Mouse (Mus musculus): ENCODE results near the gene Evi2. TPM values are rescaled to one million over a fixed set of nuclear protein-coding genes. Genes with fewer than 3 reads are reported as not detected.
A peak's percentile ranks its signal among the peaks of the same experiment; 100 is the strongest.

The Evi2 gene
- total and polyA plus RNA-seq, 3 experiments, result 1.2 to 6.2 (median 2.8) TPM

- Histone ChIP-seq H3K27ac (ENCODE audit: insufficient read depth, low read depth) (no peak overlapping the region), H3K4me1 (ENCODE audit: control insufficient read depth in 1 of 2, insufficient read depth in 2 of 2) (peaks cover 5 to 17% of the 10 kb centered on the region in 2 experiments), H3K9me3 (replicated peaks; ENCODE audit: low read length) (peaks cover 3% of the 10 kb centered on the region), H3K36me3 (replicated peaks in 1 of 2; ENCODE audit: control insufficient read depth in 1 of 2, insufficient read depth in 1 of 2, low read length in 1 of 2) (peaks cover 48 to 82% of the 10 kb centered on the region in 2 experiments), H3K4me2 (ENCODE audit: insufficient read depth, low read depth, poor library complexity, severe bottlenecking) (no peak overlapping the region), H3K79me2 (replicated peaks; ENCODE audit: control insufficient read depth, extremely low read depth, insufficient read depth, poor library complexity, severe bottlenecking) (no peaks in the 10 kb centered on the region), H3K27me3 (replicated peaks) (no peaks in the 10 kb centered on the region), H3K4me3 (replicated peaks in 1 of 3; ENCODE audit: low read depth in 2 of 3, low read length in 2 of 3, poor library complexity in 1 of 3) (no peak overlapping the region), H3K9ac (ENCODE audit: insufficient read depth, low read depth) (no peak overlapping the region)
- TF ChIP-seq TCF12 (IDR thresholded peaks at IDR 0.05; ENCODE audit: low read depth, low read length), result 0 out of 2 replicates have a peak, but pooled peaks have one; percentile 47
- no peak for TF ChIP-seq KAT2A (IDR thresholded peaks at IDR 0.05; ENCODE audit: insufficient replicate concordance, low read length)
- TF ChIP-seq ETS1 (conservative IDR thresholded peaks at IDR 0.05; ENCODE audit: low read depth, low read length), result peak; percentile 59
- TF ChIP-seq BHLHE40 (IDR thresholded peaks at IDR 0.05; ENCODE audit: low read depth, low read length), result 0 out of 2 replicates have a peak, but pooled peaks have one; percentile 7
- no peak for DNase-seq (ENCODE audit: extremely low read depth)
- dilution Hi-C loops (cut with MboI; ENCODE audit: extremely low pct_ligation_motif_present, extremely low pct_unique_long_range_greater_than_20kb, low sequenced_read_pairs) (no loop called here), in situ Hi-C loops (cut with MboI; ENCODE audit: low pct_ligation_motif_present, low pct_unique_long_range_greater_than_20kb, low sequenced_read_pairs) (no loop called here)
Measured at GRCm38 (mm10) chr11:79563493-79563892, 33.1 kb upstream of the Evi2 start.

DNA sequence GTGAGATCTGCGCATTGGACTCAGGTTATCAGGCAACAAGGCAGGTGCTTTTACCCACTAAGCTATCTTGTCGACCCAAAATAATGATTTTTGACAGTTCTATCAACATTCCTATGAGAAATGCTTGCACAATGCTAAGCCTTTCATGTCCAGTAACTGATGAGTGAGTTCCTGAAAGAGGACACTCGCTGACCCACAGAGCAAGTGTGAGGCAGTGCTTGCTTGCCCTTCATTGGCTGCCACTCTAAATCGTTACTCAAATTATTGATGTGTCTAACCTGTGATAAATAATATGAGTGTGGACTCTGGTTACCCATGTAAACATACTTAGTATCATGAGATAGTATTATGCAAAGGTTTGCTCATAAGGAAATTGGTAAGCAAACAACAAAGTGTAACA is 30.1 kb upstream of the Evi2 start:
- no peak for TF ChIP-seq CHD2 (IDR thresholded peaks at IDR 0.05; ENCODE audit: low read length)
- no peak for TF ChIP-seq IRF4 (IDR thresholded peaks at IDR 0.05; ENCODE audit: low read depth, low read length)
- TF ChIP-seq MYC (IDR thresholded peaks at IDR 0.05; ENCODE audit: low read depth, low read length), result no peak
- no peak for TF ChIP-seq TCF12 (IDR thresholded peaks at IDR 0.05; ENCODE audit: low read depth, low read length)
- TF ChIP-seq CHD1 (IDR thresholded peaks at IDR 0.05; ENCODE audit: low read depth, low read length), result no peak
- no peak for TF ChIP-seq ZC3H11A (IDR thresholded peaks at IDR 0.05; ENCODE audit: low read depth, low read length)
- TF ChIP-seq MEF2A (IDR thresholded peaks at IDR 0.05; ENCODE audit: borderline replicate concordance, low read depth, low read length), result no peak
- no peak for TF ChIP-seq RAD21 (IDR thresholded peaks at IDR 0.05; ENCODE audit: low read depth, low read length)
- Histone ChIP-seq H3K79me2 (replicated peaks; ENCODE audit: control insufficient read depth, extremely low read depth, insufficient read depth, poor library complexity, severe bottlenecking) (no peaks in the 10 kb centered on the region), H3K36me3 (replicated peaks in 1 of 2; ENCODE audit: control insufficient read depth in 1 of 2, insufficient read depth in 1 of 2, low read length in 1 of 2) (peaks cover 42 to 74% of the 10 kb centered on the region in 2 experiments), H3K4me2 (ENCODE audit: insufficient read depth, low read depth, poor library complexity, severe bottlenecking) (no peak overlapping the region), H3K4me3 (replicated peaks in 1 of 3; ENCODE audit: low read depth in 2 of 3, low read length in 2 of 3, poor library complexity in 1 of 3) (no peak overlapping the region), H3K9ac (ENCODE audit: insufficient read depth, low read depth) (no peak overlapping the region), H3K27ac (ENCODE audit: insufficient read depth, low read depth) (no peak overlapping the region), H3K27me3 (replicated peaks) (no peaks in the 10 kb centered on the region), H3K9me3 (replicated peaks; ENCODE audit: low read length) (no peaks in the 10 kb centered on the region), H3K4me1 (ENCODE audit: control insufficient read depth in 1 of 2, insufficient read depth in 2 of 2) (peaks cover 5 to 17% of the 10 kb centered on the region in 2 experiments)
- dilution Hi-C loops (cut with MboI; ENCODE audit: extremely low pct_ligation_motif_present, extremely low pct_unique_long_range_greater_than_20kb, low sequenced_read_pairs), result no loop called here
- in situ Hi-C loops (cut with MboI; ENCODE audit: low pct_ligation_motif_present, low pct_unique_long_range_greater_than_20kb, low sequenced_read_pairs), result no loop called here
- DNase-seq (ENCODE audit: extremely low read depth), result no peak

GRCm38 (mm10) chr11:79552622-79553021 is 22.2 kb upstream of the Evi2 start:
- Histone ChIP-seq H3K9ac (ENCODE audit: insufficient read depth, low read depth) (no peak overlapping the region), H3K27ac (ENCODE audit: insufficient read depth, low read depth) (no peak overlapping the region), H3K4me3 (replicated peaks in 1 of 3; ENCODE audit: low read depth in 2 of 3, low read length in 2 of 3, poor library complexity in 1 of 3) (no peak overlapping the region), H3K4me2 (ENCODE audit: insufficient read depth, low read depth, poor library complexity, severe bottlenecking) (no peak overlapping the region), H3K79me2 (replicated peaks; ENCODE audit: control insufficient read depth, extremely low read depth, insufficient read depth, poor library complexity, severe bottlenecking) (no peaks in the 10 kb centered on the region), H3K4me1 (ENCODE audit: control insufficient read depth in 1 of 2, insufficient read depth in 2 of 2) (peaks cover 2 to 4% of the 10 kb centered on the region in 2 experiments; a peak in 1 of 4 replicates), H3K36me3 (replicated peaks in 1 of 2; ENCODE audit: control insufficient read depth in 1 of 2, insufficient read depth in 1 of 2, low read length in 1 of 2) (peaks cover 45 to 80% of the 10 kb centered on the region in 2 experiments), H3K9me3 (replicated peaks; ENCODE audit: low read length) (no peaks in the 10 kb centered on the region), H3K27me3 (replicated peaks) (no peaks in the 10 kb centered on the region)
- no peak for DNase-seq (ENCODE audit: extremely low read depth)
- no peak for TF ChIP-seq SIN3A (IDR thresholded peaks at IDR 0.05; ENCODE audit: low read length)
- no peak for TF ChIP-seq CHD1 (IDR thresholded peaks at IDR 0.05; ENCODE audit: low read depth, low read length)
- no peak for TF ChIP-seq JUN (IDR thresholded peaks at IDR 0.05; ENCODE audit: insufficient read depth, low read depth, low read length)
- TF ChIP-seq UBTF (IDR thresholded peaks at IDR 0.05; ENCODE audit: low read depth, low read length), result no peak
- TF ChIP-seq IRF4 (IDR thresholded peaks at IDR 0.05; ENCODE audit: low read depth, low read length), result no peak
- TF ChIP-seq POLR2A (IDR thresholded peaks at IDR 0.05; ENCODE audit: low read depth, low read length), result no peak
- TF ChIP-seq NRF1 (IDR thresholded peaks at IDR 0.05; ENCODE audit: low read depth, low read length), result no peak
- no peak for TF ChIP-seq ZNF384 (IDR thresholded peaks at IDR 0.05; ENCODE audit: low read depth, low read length)
- TF ChIP-seq SMC3 (IDR thresholded peaks at IDR 0.05; ENCODE audit: low read depth, low read length), result no peak
- TF ChIP-seq POLR2AphosphoS2 (IDR thresholded peaks at IDR 0.05; ENCODE audit: low read depth, low read length), result no peak
- no peak for TF ChIP-seq NELFE (IDR thresholded peaks at IDR 0.05; ENCODE audit: low read depth, low read length)
- TF ChIP-seq USF2 (conservative IDR thresholded peaks at IDR 0.05; ENCODE audit: low read depth, low read length), result no peak
- TF ChIP-seq ELF1 (IDR thresholded peaks at IDR 0.05; ENCODE audit: low read depth, low read length), result no peak
- no peak for TF ChIP-seq BHLHE40 (IDR thresholded peaks at IDR 0.05; ENCODE audit: low read depth, low read length)
- in situ Hi-C loops (cut with MboI; ENCODE audit: low pct_ligation_motif_present, low pct_unique_long_range_greater_than_20kb, low sequenced_read_pairs) (no loop called here), dilution Hi-C loops (cut with MboI; ENCODE audit: extremely low pct_ligation_motif_present, extremely low pct_unique_long_range_greater_than_20kb, low sequenced_read_pairs) (no loop called here)

All from CH12.LX (cell line).